Mouse (Mus musculus): Measurements from ENCODE around the gene Rev3l.
"Not testable (repeated sequence)": the region's sequence is repeated elsewhere in the genome, so short reads cannot be mapped to it uniquely, and the experiment has no call there.

Gene Rev3l

GRCm38 (mm10) chr10:39908768-39909441, 177.0 kb downstream of the Rev3l start:
- POLR2A ChIA-PET = interaction anchor here in 3 of 4 experiments (0.6 to 2.1 kb wide), 13 partner anchors 10 to 805 kb away, joined by 3 to 14 read pairs (median 3); partner anchors contain the start of gene Mfsd4b4 (in 2 of the 3)
- CTCF ChIA-PET = interaction anchor here in 3 of 4 experiments (0.5 to 1.3 kb wide), 9 partner anchors 14 to 725 kb away, joined by 3 to 6 read pairs (median 3); no protein-coding TSS in a partner anchor

- ChIA-PET CTCF (no interaction called here), POLR2A (no interaction called here)
These were observed 180.7 kb downstream of the Rev3l start for GRCm38 (mm10) chr10:39912616-39913015.

GRCm38 (mm10) chr10:39924556-39924955, 192.6 kb downstream of the Rev3l start:
- CTCF ChIA-PET = not testable (repeated sequence)
- POLR2A ChIA-PET = interaction anchor here in 2 of 4 experiments (0.6 kb wide), 2 partner anchors 317 to 554 kb away, joined by 3 read pairs; no protein-coding TSS in a partner anchor

Data from embryonic stem cell, embryonic (primary cell).